Mouse (Mus musculus) naive thymus-derived CD4-positive, alpha-beta T cell, adult 5 months (primary cell): Measurements from ENCODE around the gene Chst11. TPM values are rescaled to one million over a fixed set of nuclear protein-coding genes. Genes with fewer than 3 reads are reported as not detected.

Source experiments
- polyA plus RNA-seq: library from polyadenylated mRNA; unstranded; fragments of 100-300 nt; shearing (Covaris generic); gene quantifications from one replicate; pipeline ENCODE4 v1.2.1, GENCODE M21; 2017

Chst11 gene
- not detected for polyA plus RNA-seq

GRCm38 (mm10) chr10:82984950-82985699 is at the start of gene Chst11:
Gene Chst11, plus strand, starts transcription at chr10:82985498.

Other genes with a start within 250 kb of the Chst11 start
- gene Nfyb, start 221.4 kb upstream of the Chst11 start, polyA plus RNA-seq = 63.5 TPM
- gene Txnrd1, start 151.5 kb upstream of the Chst11 start, polyA plus RNA-seq = 50.0 TPM
- gene Eid3, start 118.9 kb upstream of the Chst11 start, polyA plus RNA-seq = 0.26 TPM